Mouse (Mus musculus): ENCODE data around the gene Pitpnm2. TPM values are rescaled to one million over a fixed set of nuclear protein-coding genes. Genes with fewer than 3 reads are reported as not detected.

The Pitpnm2 gene
- total and polyA plus RNA-seq, 3 experiments, result 7.0 to 22.2 TPM; not detected in 1

DNA sequence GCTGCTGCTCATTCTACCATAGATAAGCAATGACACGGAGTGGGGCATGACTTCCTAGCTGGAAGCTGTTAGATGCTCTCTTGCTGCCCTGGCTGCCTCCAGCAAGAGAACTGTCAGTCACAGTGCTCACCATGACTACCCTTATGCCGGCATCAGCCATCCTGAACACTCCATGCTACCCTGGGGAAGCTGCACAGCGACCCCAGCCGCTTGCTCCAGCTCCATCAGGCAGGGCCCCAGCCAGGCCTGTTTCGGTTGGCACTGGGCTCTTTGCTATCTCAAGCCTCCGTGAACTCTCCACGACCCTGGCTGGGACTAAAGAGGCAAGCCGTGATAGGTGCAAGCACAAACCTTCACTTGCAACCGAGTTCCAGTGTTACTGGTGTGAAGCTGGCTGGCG lies 87.7 kb downstream of the Pitpnm2 start:
- no peaks in the 10 kb centered on the region for H3K4me1 ChIP-seq (ENCODE audit: control insufficient read depth in 1 of 2, insufficient read depth in 2 of 2, low read length in 2 of 2)
- H3K4me3 ChIP-seq (ENCODE audit: control insufficient read depth in 1 of 2, insufficient read depth in 1 of 2, low read depth in 2 of 2, low read length in 2 of 2), result no peak overlapping the region
- H3K27ac ChIP-seq (ENCODE audit: control insufficient read depth, low read depth, low read length), result no peak overlapping the region

DNA sequence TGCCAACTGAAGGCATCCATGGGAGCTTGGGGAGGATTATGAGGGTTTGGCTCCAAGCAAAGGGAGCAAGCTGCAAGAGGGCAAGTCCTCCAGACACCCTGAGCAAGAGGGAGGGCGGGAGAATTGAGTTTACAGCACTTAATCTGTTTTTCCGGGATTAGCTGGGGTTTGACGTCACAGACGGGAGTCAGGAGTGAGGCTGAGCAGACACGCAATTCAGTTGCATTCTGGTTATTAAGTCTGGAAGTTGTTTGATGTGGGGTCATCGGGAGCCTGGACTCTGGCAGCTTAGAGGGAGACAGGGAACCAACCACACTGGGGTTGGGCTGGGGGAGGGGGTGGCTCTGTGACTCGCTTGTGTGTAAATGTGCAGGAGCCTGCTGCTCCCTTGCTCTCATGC lies 90.1 kb downstream of the Pitpnm2 start:
- Histone ChIP-seq H3K4me1 (ENCODE audit: control insufficient read depth in 1 of 2, insufficient read depth in 2 of 2, low read length in 2 of 2) (no peaks in the 10 kb centered on the region), H3K27ac (ENCODE audit: control insufficient read depth, low read depth, low read length) (no peak overlapping the region)

More for the DNA sequence above, 87.7 kb downstream of the Pitpnm2 start:
- H3K79me2 ChIP-seq (ENCODE audit: control insufficient read depth, insufficient read depth, low read length, poor library complexity), result no peaks in the 10 kb centered on the region
- no peak for DNase-seq (ENCODE audit: low read depth, low spot score)
- TF ChIP-seq POLR2AphosphoS2 (IDR thresholded peaks at IDR 0.05; ENCODE audit: low read length) (no peak), CTCF (IDR thresholded peaks at IDR 0.05 in 2 of 3, conservative IDR thresholded peaks at IDR 0.05 in 1 of 3; ENCODE audit: control insufficient read depth in 1 of 3, insufficient read depth in 1 of 3, low read depth in 2 of 3, low read length in 3 of 3, poor library complexity in 1 of 3, severe bottlenecking in 1 of 3) (no peak), MEF2A (IDR thresholded peaks at IDR 0.05; ENCODE audit: extremely low read depth, insufficient replicate concordance, low read depth, low read length, poor library complexity, severe bottlenecking) (no peak), NRF1 (IDR thresholded peaks at IDR 0.05; ENCODE audit: insufficient read depth, low read depth, low read length, poor library complexity, severe bottlenecking) (no peak), SMC3 (IDR thresholded peaks at IDR 0.05; ENCODE audit: low read depth, low read length) (no peak), KAT2A (conservative IDR thresholded peaks at IDR 0.05; ENCODE audit: low read depth, low read length) (no peak), TAL1 (IDR thresholded peaks at IDR 0.05; ENCODE audit: low read length) (no peak), CHD1 (IDR thresholded peaks at IDR 0.05; ENCODE audit: low read depth, low read length) (no peak), CHD2 (IDR thresholded peaks at IDR 0.05; ENCODE audit: low read length) (no peak), EP300 (IDR thresholded peaks at IDR 0.05; ENCODE audit: low read depth in 1 of 2, low read length in 2 of 2) (no peak), MAX (IDR thresholded peaks at IDR 0.05; ENCODE audit: low read length) (no peak), ZNF384 (IDR thresholded peaks at IDR 0.05; ENCODE audit: low read depth, low read length) (no peak), TCF12 (IDR thresholded peaks at IDR 0.05; ENCODE audit: low read depth, low read length) (no peak), TBP (IDR thresholded peaks at IDR 0.05; ENCODE audit: low read depth, low read length) (no peak), MAZ (IDR thresholded peaks at IDR 0.05; ENCODE audit: low read depth, low read length) (no peak), GATA1 (IDR thresholded peaks at IDR 0.05; ENCODE audit: low read depth, low read length) (no peak), MAFK (IDR thresholded peaks at IDR 0.05; ENCODE audit: borderline replicate concordance, low read depth, low read length) (no peak), USF2 (IDR thresholded peaks at IDR 0.05; ENCODE audit: borderline replicate concordance in 1 of 2, insufficient read depth in 1 of 2, low read depth in 1 of 2, low read length in 2 of 2) (no peak), POLR2A (IDR thresholded peaks at IDR 0.05; ENCODE audit: control insufficient read depth in 1 of 2, insufficient read depth in 1 of 2, low read depth in 1 of 2, low read length in 2 of 2, poor library complexity in 1 of 2) (no peak), SIN3A (IDR thresholded peaks at IDR 0.05; ENCODE audit: low read length) (no peak)
- H3K9ac ChIP-seq (ENCODE audit: control insufficient read depth, low read depth, low read length, poor library complexity, severe bottlenecking), result no peak overlapping the region
- no peaks in the 10 kb centered on the region for H3K9me3 ChIP-seq (replicated peaks; ENCODE audit: insufficient read depth, low read length)
- H3K36me3 ChIP-seq (ENCODE audit: control insufficient read depth in 1 of 2, insufficient read depth in 2 of 2, low read length in 2 of 2), result no peaks in the 10 kb centered on the region
- H3K27me3 ChIP-seq (ENCODE audit: control insufficient read depth in 1 of 2, insufficient read depth in 2 of 2, low read length in 2 of 2), result no peaks in the 10 kb centered on the region

More for the DNA sequence above, 90.1 kb downstream of the Pitpnm2 start:
- no peaks in the 10 kb centered on the region for H3K36me3 ChIP-seq (ENCODE audit: control insufficient read depth in 1 of 2, insufficient read depth in 2 of 2, low read length in 2 of 2)
- no peak overlapping the region for H3K9ac ChIP-seq (ENCODE audit: control insufficient read depth, low read depth, low read length, poor library complexity, severe bottlenecking)
- H3K79me2 ChIP-seq (ENCODE audit: control insufficient read depth, insufficient read depth, low read length, poor library complexity), result no peaks in the 10 kb centered on the region
- no peak for TF ChIP-seq MYC (IDR thresholded peaks at IDR 0.05; ENCODE audit: low read depth, low read length)
- no peak for TF ChIP-seq E2F4 (IDR thresholded peaks at IDR 0.05; ENCODE audit: borderline replicate concordance, low read depth, low read length)
- TF ChIP-seq MEF2A (IDR thresholded peaks at IDR 0.05; ENCODE audit: extremely low read depth, insufficient replicate concordance, low read depth, low read length, poor library complexity, severe bottlenecking), result no peak
- TF ChIP-seq NELFE (IDR thresholded peaks at IDR 0.05; ENCODE audit: low read depth, low read length), result no peak
- no peak for TF ChIP-seq MAFK (IDR thresholded peaks at IDR 0.05; ENCODE audit: borderline replicate concordance, low read depth, low read length)
- TF ChIP-seq RCOR1 (IDR thresholded peaks at IDR 0.05; ENCODE audit: low read depth, low read length), result no peak
- TF ChIP-seq TCF12 (IDR thresholded peaks at IDR 0.05; ENCODE audit: low read depth, low read length), result no peak
- H3K4me3 ChIP-seq (ENCODE audit: control insufficient read depth in 1 of 2, insufficient read depth in 1 of 2, low read depth in 2 of 2, low read length in 2 of 2), result no peak overlapping the region
- no peaks in the 10 kb centered on the region for H3K9me3 ChIP-seq (replicated peaks; ENCODE audit: insufficient read depth, low read length)
- DNase-seq (ENCODE audit: low read depth, low spot score), result no peak
- no peaks in the 10 kb centered on the region for H3K27me3 ChIP-seq (ENCODE audit: control insufficient read depth in 1 of 2, insufficient read depth in 2 of 2, low read length in 2 of 2)

All from MEL (cell line).